Mouse (Mus musculus): ENCODE measurements around the gene Eng. TPM values are rescaled to one million over a fixed set of nuclear protein-coding genes. Genes with fewer than 3 reads are reported as not detected.

Gene Eng
- total RNA-seq, 1 experiment = 18.3 TPM

DNA sequence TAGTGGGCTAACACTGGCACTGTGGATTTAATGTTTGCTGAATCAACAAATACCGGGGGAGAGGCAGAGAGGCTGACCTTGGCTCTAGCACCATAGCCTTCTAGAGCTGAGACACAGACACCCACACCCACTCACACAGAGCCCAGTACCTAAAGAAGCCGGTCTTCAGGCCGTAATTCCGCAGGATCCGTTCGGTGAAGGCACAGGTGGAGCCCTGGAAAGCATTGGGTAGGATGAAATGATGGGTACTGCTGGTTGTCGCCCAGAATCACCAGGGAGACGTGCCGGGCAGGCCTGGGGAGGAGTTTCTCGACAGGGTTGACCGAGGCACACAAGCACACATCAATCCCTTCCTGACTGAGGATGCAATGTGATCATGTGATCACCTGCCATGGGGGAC is 44.6 kb downstream of the Eng start:
- in situ Hi-C loops (cut with MboI; ENCODE audit: low sequenced_read_pairs in 2 of 2, unreplicated experiment in 2 of 2) = no loop called here
- H3K4me1 ChIP-seq (ENCODE audit: control insufficient read depth in 2 of 2, insufficient read depth in 2 of 2, low read length in 2 of 2, poor library complexity in 1 of 2) = peaks cover 0 to 16% of the 10 kb centered on the region in 2 experiments; a peak in 2 of 4 replicates
- DNase-seq (ENCODE audit: low read depth, low spot score) = no peak
- no peaks in the 10 kb centered on the region for H3K9me3 ChIP-seq (ENCODE audit: control insufficient read depth, insufficient read depth, low read depth, low read length)
- peaks cover 33% of the 10 kb centered on the region for H3K36me3 ChIP-seq (ENCODE audit: control insufficient read depth, insufficient read depth, low read length, poor library complexity, severe bottlenecking)
- TF ChIP-seq ZC3H11A (IDR thresholded peaks at IDR 0.05; ENCODE audit: borderline replicate concordance, low read depth, low read length) = no peak
- TF ChIP-seq CHD2 (IDR thresholded peaks at IDR 0.05; ENCODE audit: low read depth, low read length) = no peak
- TF ChIP-seq HCFC1 (IDR thresholded peaks at IDR 0.05; ENCODE audit: borderline replicate concordance, insufficient read depth, low read length) = no peak
- TF ChIP-seq ZNF384 (IDR thresholded peaks at IDR 0.05; ENCODE audit: low read depth, low read length) = no peak
- TF ChIP-seq MAFK (IDR thresholded peaks at IDR 0.05; ENCODE audit: insufficient read depth, low read depth, low read length) = no peak
- H3K9ac ChIP-seq (ENCODE audit: insufficient read depth, low read depth, low read length, poor library complexity, severe bottlenecking) = 0 out of 2 replicates have a peak overlapping the region, but pooled peaks have one; percentile 21
- no peak overlapping the region for H3K27ac ChIP-seq (ENCODE audit: insufficient read depth, low read depth, low read length, poor library complexity, severe bottlenecking)
- H3K4me3 ChIP-seq (ENCODE audit: insufficient read depth in 1 of 2, low read depth in 1 of 2, low read length in 2 of 2, poor library complexity in 1 of 2, severe bottlenecking in 1 of 2) = peak overlapping the region in 1 of 2 experiments; percentile 36; a peak in 2 of 4 replicates

GRCm38 (mm10) chr2:32692496-32692895 is 46.1 kb downstream of the Eng start:
- 0 out of 4 replicates have a peak overlapping the region, but pooled peaks of 1 of the 2 experiments have one; percentile 81 for H3K4me3 ChIP-seq (ENCODE audit: insufficient read depth in 1 of 2, low read depth in 1 of 2, low read length in 2 of 2, poor library complexity in 1 of 2, severe bottlenecking in 1 of 2)
- no peak for DNase-seq (ENCODE audit: low read depth, low spot score)
- H3K9me3 ChIP-seq (ENCODE audit: control insufficient read depth, insufficient read depth, low read depth, low read length) = no peaks in the 10 kb centered on the region
- peaks cover 18% of the 10 kb centered on the region for H3K36me3 ChIP-seq (ENCODE audit: control insufficient read depth, insufficient read depth, low read length, poor library complexity, severe bottlenecking)
- peaks cover 0 to 13% of the 10 kb centered on the region in 2 experiments; a peak in 2 of 4 replicates for H3K4me1 ChIP-seq (ENCODE audit: control insufficient read depth in 2 of 2, insufficient read depth in 2 of 2, low read length in 2 of 2, poor library complexity in 1 of 2)
- no peak for TF ChIP-seq CHD2 (IDR thresholded peaks at IDR 0.05; ENCODE audit: low read depth, low read length)
- no peak for TF ChIP-seq ZC3H11A (IDR thresholded peaks at IDR 0.05; ENCODE audit: borderline replicate concordance, low read depth, low read length)
- no peak for TF ChIP-seq ZNF384 (IDR thresholded peaks at IDR 0.05; ENCODE audit: low read depth, low read length)
- in situ Hi-C loops (cut with MboI; ENCODE audit: low sequenced_read_pairs in 2 of 2, unreplicated experiment in 2 of 2) = no loop called here
- no peak overlapping the region for H3K27ac ChIP-seq (ENCODE audit: insufficient read depth, low read depth, low read length, poor library complexity, severe bottlenecking)
- no peak overlapping the region; the same call in 1 of the 2 replicates for H3K9ac ChIP-seq (ENCODE audit: insufficient read depth, low read depth, low read length, poor library complexity, severe bottlenecking)

- no peak for DNase-seq (ENCODE audit: low read depth, low spot score)
- no peak for TF ChIP-seq HCFC1 (IDR thresholded peaks at IDR 0.05; ENCODE audit: borderline replicate concordance, insufficient read depth, low read length)
- no peak for TF ChIP-seq MAFK (IDR thresholded peaks at IDR 0.05; ENCODE audit: insufficient read depth, low read depth, low read length)
- no peak for TF ChIP-seq ZNF384 (IDR thresholded peaks at IDR 0.05; ENCODE audit: low read depth, low read length)
- TF ChIP-seq CHD2 (IDR thresholded peaks at IDR 0.05; ENCODE audit: low read depth, low read length) = no peak
- no peak for TF ChIP-seq ZC3H11A (IDR thresholded peaks at IDR 0.05; ENCODE audit: borderline replicate concordance, low read depth, low read length)
- H3K27ac ChIP-seq (ENCODE audit: insufficient read depth, low read depth, low read length, poor library complexity, severe bottlenecking) = no peak overlapping the region
- H3K4me1 ChIP-seq (ENCODE audit: control insufficient read depth in 2 of 2, insufficient read depth in 2 of 2, low read length in 2 of 2, poor library complexity in 1 of 2) = peaks cover 0 to 13% of the 10 kb centered on the region in 2 experiments; a peak in 2 of 4 replicates
- peak overlapping the region; percentile 91 for H3K9ac ChIP-seq (ENCODE audit: insufficient read depth, low read depth, low read length, poor library complexity, severe bottlenecking)
- peak overlapping the region; percentile 81 to 89 for H3K4me3 ChIP-seq (ENCODE audit: insufficient read depth in 1 of 2, low read depth in 1 of 2, low read length in 2 of 2, poor library complexity in 1 of 2, severe bottlenecking in 1 of 2)
- no peaks in the 10 kb centered on the region for H3K9me3 ChIP-seq (ENCODE audit: control insufficient read depth, insufficient read depth, low read depth, low read length)
- in situ Hi-C loops (cut with MboI; ENCODE audit: low sequenced_read_pairs in 2 of 2, unreplicated experiment in 2 of 2) = no loop called here
- peaks cover 10% of the 10 kb centered on the region for H3K36me3 ChIP-seq (ENCODE audit: control insufficient read depth, insufficient read depth, low read length, poor library complexity, severe bottlenecking)
These were observed 46.9 kb downstream of the Eng start for GRCm38 (mm10) chr2:32693282-32693681.

DNA sequence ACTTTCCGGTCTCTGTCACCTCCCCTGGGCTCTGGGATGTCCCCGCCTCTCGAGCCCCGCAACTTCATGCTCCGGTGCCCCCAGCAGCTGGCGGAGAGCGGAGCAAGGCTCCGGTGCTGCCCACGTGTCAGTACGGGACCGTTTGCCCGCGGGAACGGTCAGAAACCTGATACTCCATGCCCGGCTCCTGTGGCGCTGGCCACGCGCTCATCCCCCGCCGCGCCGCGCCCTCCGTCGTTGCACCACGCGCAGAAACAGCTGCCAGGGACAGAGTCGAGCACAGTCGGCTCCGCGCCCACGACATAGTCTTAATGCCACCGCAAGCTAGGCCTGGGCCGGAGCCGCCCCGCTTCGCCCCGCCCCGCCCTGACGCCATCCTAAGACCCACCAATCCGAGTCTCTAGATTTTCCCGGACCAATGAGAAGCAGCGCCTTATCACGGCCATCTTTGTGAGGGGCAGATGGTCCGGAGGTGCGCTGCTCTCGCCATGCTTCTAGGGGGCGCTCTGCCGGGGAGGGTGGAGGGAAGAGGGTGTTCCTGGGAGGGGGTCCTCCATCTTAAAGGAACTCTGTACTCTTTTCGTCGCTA is 47.5 kb downstream of the Eng start:
- TF ChIP-seq ZC3H11A (IDR thresholded peaks at IDR 0.05; ENCODE audit: borderline replicate concordance, low read depth, low read length) (no peak), HCFC1 (IDR thresholded peaks at IDR 0.05; ENCODE audit: borderline replicate concordance, insufficient read depth, low read length) (peak; percentile 86), CHD2 (IDR thresholded peaks at IDR 0.05; ENCODE audit: low read depth, low read length) (no peak), MAFK (IDR thresholded peaks at IDR 0.05; ENCODE audit: insufficient read depth, low read depth, low read length) (no peak)
- Histone ChIP-seq H3K4me3 (ENCODE audit: insufficient read depth in 1 of 2, low read depth in 1 of 2, low read length in 2 of 2, poor library complexity in 1 of 2, severe bottlenecking in 1 of 2) (peak overlapping the region; percentile 81 to 89), H3K36me3 (ENCODE audit: control insufficient read depth, insufficient read depth, low read length, poor library complexity, severe bottlenecking) (peaks cover 9% of the 10 kb centered on the region), H3K9me3 (ENCODE audit: control insufficient read depth, insufficient read depth, low read depth, low read length) (no peaks in the 10 kb centered on the region), H3K4me1 (ENCODE audit: control insufficient read depth in 2 of 2, insufficient read depth in 2 of 2, low read length in 2 of 2, poor library complexity in 1 of 2) (peaks cover 0 to 13% of the 10 kb centered on the region in 2 experiments; a peak in 2 of 4 replicates), H3K27ac (ENCODE audit: insufficient read depth, low read depth, low read length, poor library complexity, severe bottlenecking) (peak overlapping the region; percentile 41), H3K9ac (ENCODE audit: insufficient read depth, low read depth, low read length, poor library complexity, severe bottlenecking) (peak overlapping the region; percentile 91)
- peak; percentile 98 for DNase-seq (ENCODE audit: low read depth, low spot score)
- in situ Hi-C loops (cut with MboI; ENCODE audit: low sequenced_read_pairs in 2 of 2, unreplicated experiment in 2 of 2) = no loop called here

Data from ES-E14 (cell line).